Mouse (Mus musculus): ENCODE measurements at regions not wholly inside any gene's neighbourhood (a gene's known extent, or its start where the extent isn't known, plus 50 kb on each side); places are given as distances from the start of the nearest gene placed in this dataset.
"Not testable (repeated sequence)": the region's sequence is repeated elsewhere in the genome, so short reads cannot be mapped to it uniquely, and the experiment has no call there.

DNA sequence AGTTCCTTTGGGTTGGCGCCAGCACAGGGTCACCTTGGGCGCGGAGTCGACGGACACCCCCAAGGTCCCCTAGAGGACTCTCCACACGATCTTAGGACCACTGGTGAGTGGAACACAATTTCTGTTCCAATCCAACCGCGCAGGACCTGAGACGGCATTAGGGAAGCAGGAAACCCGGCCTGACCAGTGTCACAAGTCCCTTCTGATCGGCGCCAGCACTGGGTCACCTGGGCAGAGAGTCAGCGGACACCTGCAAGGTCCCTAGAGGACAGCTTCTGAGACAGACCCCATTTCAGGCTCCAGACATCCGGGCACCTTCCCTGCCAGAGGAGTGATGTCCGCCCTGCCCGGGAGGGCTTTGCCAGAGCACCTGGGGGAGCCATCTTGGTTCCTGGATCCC is 74.2 kb upstream of the Cdh13 start:
- DNase-seq (ENCODE audit: low read depth, low spot score); in situ Hi-C loops (cut with MboI; ENCODE audit: low pct_unique_long_range_greater_than_20kb); H3K27me3 ChIP-seq; POLR2A ChIA-PET; CTCF ChIA-PET; ATAC-seq: not testable (repeated sequence)

DNA sequence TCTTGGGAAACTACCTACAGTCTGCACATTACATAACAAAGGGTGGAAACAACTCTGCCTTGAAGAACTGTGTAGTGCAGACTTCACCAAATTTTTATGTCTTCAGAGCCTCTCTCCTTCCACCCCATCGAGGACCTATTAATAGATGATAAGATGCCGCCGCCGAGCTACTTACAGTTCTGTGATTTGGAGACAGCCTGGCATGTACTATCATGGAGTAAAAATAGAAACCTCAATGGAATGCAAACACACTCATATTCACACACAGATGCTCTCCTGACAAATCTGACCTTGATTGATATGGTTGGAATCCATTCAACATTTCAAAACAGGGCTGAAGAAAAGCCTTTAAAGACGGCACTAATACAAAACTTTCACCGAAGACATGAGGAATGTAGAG is 92.7 kb upstream of the Cdh13 start:
- ATAC-seq = no peak
- in situ Hi-C loops (cut with MboI; ENCODE audit: low pct_unique_long_range_greater_than_20kb) = no loop called here
- peaks cover 9% of the 10 kb centered on the region for H3K27me3 ChIP-seq
- no peak for DNase-seq (ENCODE audit: low read depth, low spot score)
- no peak for TF ChIP-seq CTCF (IDR thresholded peaks at IDR 0.05)
- CTCF ChIA-PET = no interaction called here
- POLR2A ChIA-PET = no interaction called here

DNA sequence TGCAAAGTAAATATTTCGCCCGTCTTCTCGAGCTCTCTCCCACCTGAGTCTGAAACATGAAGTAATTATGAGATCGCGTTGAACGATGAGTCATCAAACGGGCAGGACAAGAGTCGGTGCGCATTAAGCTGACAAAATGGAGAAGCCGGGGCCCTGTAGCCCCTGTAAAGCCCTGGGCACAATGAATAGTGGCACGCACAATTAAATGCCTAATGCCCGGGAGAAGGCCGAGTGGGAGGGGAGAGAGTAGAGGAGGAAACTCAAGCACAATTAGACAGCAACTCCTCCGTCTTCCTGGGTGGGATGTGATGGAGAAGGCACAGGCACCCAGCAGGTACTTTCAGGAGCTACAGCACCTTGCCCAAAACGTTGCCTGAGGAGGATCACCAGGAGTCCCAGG is 94.3 kb upstream of the Cdh13 start:
- TF ChIP-seq CTCF (IDR thresholded peaks at IDR 0.05) = no peak
- ATAC-seq = no peak

DNA sequence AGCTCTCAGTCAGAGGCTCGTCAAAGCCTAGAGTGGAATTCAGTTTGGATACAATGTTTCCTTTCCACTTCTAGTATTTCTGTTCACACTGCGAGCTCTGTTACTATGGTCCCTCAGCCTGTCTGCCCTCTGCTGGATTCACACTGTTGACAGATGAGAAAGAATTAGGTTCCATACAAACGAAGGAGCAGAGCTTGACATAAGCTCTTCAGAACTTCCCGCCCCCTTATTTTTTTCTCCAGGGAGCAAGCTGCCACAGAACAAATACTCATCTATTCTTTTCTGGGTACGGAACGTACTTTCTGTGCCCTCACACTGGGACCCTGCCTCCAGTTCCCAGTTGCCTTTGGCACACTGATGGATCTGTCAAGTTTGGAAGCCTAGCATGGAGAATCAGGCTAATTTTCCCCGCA is 114.5 kb upstream of the Cdh13 start:
- in situ Hi-C loops (cut with MboI; ENCODE audit: low pct_unique_long_range_greater_than_20kb) = no loop called here

More for the DNA sequence above, 94.3 kb upstream of the Cdh13 start:
- no peak for DNase-seq (ENCODE audit: low read depth, low spot score)
- H3K27me3 ChIP-seq = peaks cover 6% of the 10 kb centered on the region
- ChIA-PET CTCF (no interaction called here), POLR2A (no interaction called here)
- in situ Hi-C loops (cut with MboI; ENCODE audit: low pct_unique_long_range_greater_than_20kb) = no loop called here

DNA sequence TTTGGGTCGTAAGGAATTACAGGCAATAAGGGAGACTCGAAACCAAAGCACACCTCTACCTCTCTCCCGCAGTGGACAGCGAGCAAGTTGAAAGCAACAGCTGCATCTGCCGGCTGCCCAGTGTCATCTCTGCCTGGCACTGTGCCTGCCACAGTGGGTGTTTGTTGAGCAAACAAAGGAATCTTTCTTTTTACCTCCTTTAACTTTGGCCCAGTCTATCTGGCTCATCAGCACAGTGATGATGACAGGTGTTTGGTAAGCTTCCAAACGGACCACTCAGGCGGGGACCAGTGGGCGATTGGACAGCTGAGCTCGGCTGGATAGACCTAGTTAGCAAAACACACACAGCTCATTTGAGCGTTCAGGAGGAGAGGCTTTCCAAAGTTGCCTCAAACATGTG is 121.4 kb upstream of the Cdh13 start:
- peaks cover 10% of the 10 kb centered on the region for H3K27me3 ChIP-seq
- DNase-seq (ENCODE audit: low read depth, low spot score) (no peak), ATAC-seq (no peak)
- TF ChIP-seq CTCF (IDR thresholded peaks at IDR 0.05) = no peak
- CTCF ChIA-PET = no interaction called here
- POLR2A ChIA-PET = no interaction called here
- in situ Hi-C loops (cut with MboI; ENCODE audit: low pct_unique_long_range_greater_than_20kb) = no loop called here

More for the DNA sequence above, 114.5 kb upstream of the Cdh13 start:
- ATAC-seq (no peak), DNase-seq (ENCODE audit: low read depth, low spot score) (no peak)
- CTCF ChIA-PET = no interaction called here
- TF ChIP-seq CTCF (IDR thresholded peaks at IDR 0.05) = no peak
- POLR2A ChIA-PET = no interaction called here
- peaks cover 9% of the 10 kb centered on the region for H3K27me3 ChIP-seq

DNA sequence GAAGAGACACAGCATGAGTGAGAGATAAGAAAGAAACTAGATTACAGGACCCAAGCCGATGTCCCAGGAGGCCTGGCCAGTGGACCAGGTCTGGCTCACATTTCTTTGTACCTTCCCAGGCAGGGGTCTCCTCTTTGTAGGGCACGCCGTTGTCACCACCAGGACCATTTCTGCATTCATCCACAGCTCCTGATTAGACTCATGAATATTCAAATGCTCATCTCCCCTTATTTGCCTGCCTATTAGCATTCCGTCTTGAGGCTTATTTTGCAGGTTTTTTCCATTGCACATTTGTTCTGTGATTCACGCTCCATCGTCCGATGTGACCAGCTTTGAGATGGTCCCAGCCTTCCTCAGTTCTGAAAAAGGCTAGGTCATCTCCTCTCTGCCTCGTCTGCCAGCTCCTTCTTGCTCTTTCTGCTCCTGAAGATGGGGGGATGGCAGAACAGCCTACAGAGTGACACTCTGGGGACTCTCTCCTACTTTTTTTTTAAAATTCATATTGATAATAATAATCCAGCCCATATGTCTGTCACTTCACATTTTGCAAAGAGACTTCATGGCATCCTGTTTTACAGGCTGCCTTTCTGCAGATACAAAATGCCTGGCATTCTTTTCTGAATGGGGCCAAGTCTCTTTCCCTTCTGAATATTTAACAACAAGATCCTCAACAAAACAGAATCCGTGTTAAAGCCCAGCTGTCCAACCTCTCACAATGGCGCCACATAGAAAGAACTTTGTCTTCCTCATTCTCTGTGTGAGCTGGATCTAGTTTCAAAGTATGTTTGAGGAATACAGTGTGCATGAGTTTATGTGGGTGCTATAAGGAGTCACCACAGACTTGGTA is 136.0 kb upstream of the Cdh13 start:
- CTCF ChIA-PET = no interaction called here
- no peak for TF ChIP-seq CTCF (IDR thresholded peaks at IDR 0.05)
- POLR2A ChIA-PET = no interaction called here
- ATAC-seq = no peak
- H3K27me3 ChIP-seq = peaks cover 12% of the 10 kb centered on the region
- in situ Hi-C loops (cut with MboI; ENCODE audit: low pct_unique_long_range_greater_than_20kb) = no loop called here
- no peak for DNase-seq (ENCODE audit: low read depth, low spot score)

DNA sequence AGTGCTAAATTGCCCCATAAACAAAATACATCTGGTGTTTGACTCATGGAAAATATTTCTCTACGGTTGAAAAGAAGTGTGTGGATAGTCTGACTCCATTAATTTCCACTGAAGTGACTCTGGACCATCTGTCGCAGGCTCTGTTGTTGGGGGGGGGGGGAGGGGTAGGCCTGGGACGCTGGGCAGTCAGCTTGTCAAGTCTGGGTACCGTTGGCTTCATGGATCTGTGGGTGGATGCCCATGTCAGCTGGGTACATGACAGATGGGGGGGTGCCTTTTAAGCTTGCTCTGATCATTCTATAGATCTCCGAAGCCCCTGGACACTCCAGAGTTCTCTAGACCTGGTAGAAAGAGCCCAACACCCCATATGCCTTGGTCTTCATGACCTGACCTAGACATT is 139.0 kb upstream of the Cdh13 start:
- CTCF ChIA-PET = no interaction called here
- DNase-seq (ENCODE audit: low read depth, low spot score) = no peak

DNA sequence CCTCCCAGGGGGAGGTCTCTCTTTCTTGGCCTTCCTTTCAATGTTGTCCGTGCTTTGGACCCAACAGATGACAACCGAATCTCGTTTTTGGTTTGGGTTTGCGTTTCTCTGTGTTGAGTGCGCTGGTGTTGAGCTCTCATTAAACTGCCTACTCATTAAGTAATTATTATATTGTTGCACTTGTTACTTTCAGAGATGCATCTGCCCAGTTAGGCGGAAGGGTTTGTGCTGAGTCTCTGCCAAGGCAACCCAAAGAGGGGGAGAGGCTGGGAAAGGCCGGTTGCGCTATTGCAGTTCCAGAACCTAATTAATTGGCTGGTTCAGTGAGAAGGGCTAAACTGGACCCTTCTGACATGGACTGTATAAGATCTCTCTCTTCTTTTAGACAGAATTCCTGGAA is 141.2 kb upstream of the Cdh13 start:
- ATAC-seq (no peak), DNase-seq (ENCODE audit: low read depth, low spot score) (no peak)
- peaks cover 10% of the 10 kb centered on the region for H3K27me3 ChIP-seq
- ChIA-PET CTCF (no interaction called here), POLR2A (no interaction called here)
- no peak for TF ChIP-seq CTCF (IDR thresholded peaks at IDR 0.05)
- in situ Hi-C loops (cut with MboI; ENCODE audit: low pct_unique_long_range_greater_than_20kb) = no loop called here

More for the DNA sequence above, 139.0 kb upstream of the Cdh13 start:
- H3K27me3 ChIP-seq = peaks cover 4% of the 10 kb centered on the region
- POLR2A ChIA-PET = no interaction called here
- ATAC-seq = no peak
- in situ Hi-C loops (cut with MboI; ENCODE audit: low pct_unique_long_range_greater_than_20kb) = no loop called here
- no peak for TF ChIP-seq CTCF (IDR thresholded peaks at IDR 0.05)

DNA sequence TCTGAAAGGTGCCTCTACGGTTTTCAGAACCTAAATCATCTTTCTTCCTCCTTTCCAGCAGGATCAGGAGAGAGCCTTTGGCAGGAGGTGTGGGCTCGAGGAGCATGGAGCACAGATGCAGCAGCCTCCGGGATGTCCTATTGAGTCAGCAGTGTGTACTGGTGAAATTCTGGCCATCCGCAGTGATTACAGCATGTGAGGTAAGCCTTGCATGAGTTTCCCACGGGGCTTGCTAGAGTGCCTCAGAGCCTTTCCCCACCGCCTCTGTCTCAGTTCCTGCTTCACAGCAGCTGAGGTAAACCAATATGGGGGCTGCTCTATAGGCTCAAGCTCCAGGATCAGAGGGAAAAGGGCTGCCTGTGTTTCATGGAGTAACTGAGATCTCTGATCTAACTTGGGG is 143.6 kb upstream of the Cdh13 start:
- ChIA-PET CTCF (no interaction called here), POLR2A (interaction anchor here (0.7 kb wide), 1 partner anchor 892 kb away, joined by 4 read pairs; no protein-coding TSS in a partner anchor)
- peaks cover 9% of the 10 kb centered on the region for H3K27me3 ChIP-seq
- DNase-seq (ENCODE audit: low read depth, low spot score) (no peak), ATAC-seq (no peak)
- TF ChIP-seq CTCF (IDR thresholded peaks at IDR 0.05) = no peak
- in situ Hi-C loops (cut with MboI; ENCODE audit: low pct_unique_long_range_greater_than_20kb) = no loop called here

DNA sequence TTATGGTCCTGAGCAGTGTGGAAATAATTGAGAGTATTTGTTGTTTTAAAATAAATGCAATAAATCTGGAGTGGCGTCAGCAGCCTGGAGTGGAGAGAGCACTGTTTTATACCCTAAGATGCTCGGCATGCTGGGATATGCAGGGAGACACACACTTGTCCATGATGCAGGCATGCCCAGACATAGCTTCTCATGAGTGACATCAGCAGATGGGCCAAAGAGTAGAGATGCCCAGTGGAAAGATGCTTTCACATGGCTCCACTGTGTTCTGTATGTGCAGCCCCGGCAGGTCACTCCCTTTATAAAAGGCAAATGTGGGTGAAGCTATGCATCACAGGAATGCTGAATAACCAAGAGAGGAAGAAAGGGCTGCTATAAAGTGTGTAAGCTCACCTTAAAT is 145.7 kb upstream of the Cdh13 start:
- no peak for TF ChIP-seq CTCF (IDR thresholded peaks at IDR 0.05)
- ChIA-PET CTCF (interaction anchor here (0.6 kb wide), 1 partner anchor 993 kb away, joined by 3 read pairs; no protein-coding TSS in a partner anchor), POLR2A (no interaction called here)
- no peak for DNase-seq (ENCODE audit: low read depth, low spot score)
- peaks cover 9% of the 10 kb centered on the region for H3K27me3 ChIP-seq
- no peak for ATAC-seq
- in situ Hi-C loops (cut with MboI; ENCODE audit: low pct_unique_long_range_greater_than_20kb) = no loop called here

DNA sequence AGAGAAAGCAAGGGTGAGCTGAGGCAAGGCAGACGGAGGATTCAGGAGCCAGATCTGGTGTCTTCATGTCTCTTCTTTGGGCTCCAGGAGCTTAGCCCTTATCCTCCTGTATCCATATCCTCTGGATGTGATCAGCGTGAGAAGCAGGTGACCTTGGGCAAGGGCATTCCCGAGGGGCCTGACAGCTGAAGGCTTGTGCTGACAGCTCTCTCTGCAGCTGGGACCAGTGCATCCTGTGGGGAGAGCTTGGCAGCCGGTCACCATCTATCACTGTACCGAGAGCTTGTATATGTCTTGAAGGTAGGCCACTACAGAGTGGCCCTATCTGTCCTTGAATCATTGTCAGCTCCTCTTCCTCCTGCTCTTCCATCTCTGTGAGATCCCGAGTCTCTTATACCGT is 158.5 kb upstream of the Cdh13 start:
- no peak for TF ChIP-seq CTCF (IDR thresholded peaks at IDR 0.05)
- in situ Hi-C loops (cut with MboI; ENCODE audit: low pct_unique_long_range_greater_than_20kb) = no loop called here
- POLR2A ChIA-PET = no interaction called here
- no peak for ATAC-seq
- DNase-seq (ENCODE audit: low read depth, low spot score) = no peak
- H3K27me3 ChIP-seq = peaks cover 8% of the 10 kb centered on the region
- CTCF ChIA-PET = no interaction called here

DNA sequence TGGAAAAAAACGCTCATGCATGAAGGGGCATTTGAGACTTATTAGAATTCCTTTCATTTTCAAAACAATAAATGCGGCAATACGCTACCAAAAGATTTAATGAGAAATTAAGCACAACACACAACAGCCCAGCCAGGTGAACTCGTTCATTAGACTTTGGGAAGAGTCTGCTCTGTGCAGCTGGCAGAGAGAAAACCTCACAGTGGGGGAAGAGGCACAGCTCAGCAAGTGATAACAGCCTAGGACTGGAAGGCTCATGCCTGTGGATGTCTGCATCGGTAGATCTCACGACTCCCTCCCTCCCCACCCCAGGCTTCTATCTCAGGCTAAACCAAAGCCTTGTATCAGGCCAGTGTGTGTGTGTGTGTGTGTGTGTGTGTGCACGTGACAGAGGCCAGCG is 169.3 kb upstream of the Cdh13 start:
- DNase-seq (ENCODE audit: low read depth, low spot score) (no peak), ATAC-seq (no peak)
- peaks cover 9% of the 10 kb centered on the region for H3K27me3 ChIP-seq
- no peak for TF ChIP-seq CTCF (IDR thresholded peaks at IDR 0.05)
- CTCF ChIA-PET = no interaction called here
- POLR2A ChIA-PET = no interaction called here
- in situ Hi-C loops (cut with MboI; ENCODE audit: low pct_unique_long_range_greater_than_20kb) = no loop called here
